Mouse (Mus musculus) forebrain, embryonic 12.5 days (tissue): ENCODE measurements around the gene Kcne1. TPM values are rescaled to one million over a fixed set of nuclear protein-coding genes. Genes with fewer than 3 reads are reported as not detected.

Experiments
- ATAC-seq: fragments of 200-750 bp; cut with Nextera tagmentation; 2 replicates; pipeline ENCODE4 v1.8.0; 2017; ENCODE audit warnings: moderate TSS enrichment; ENCODE audit not compliant: low FRiP score
- H3K27ac ChIP-seq: fragments of 300-500 bp; sonication (generic); 2 replicates; pipeline ENCODE4 v1.5.1; 2016; ENCODE audit warnings: mild to moderate bottlenecking
- H3K27me3 ChIP-seq: fragments of 300-500 bp; sonication (generic); 2 replicates; pipeline ENCODE4 v1.6.1; 2016; ENCODE audit warnings: mild to moderate bottlenecking
- H3K36me3 ChIP-seq: fragments of 300-500 bp; sonication (generic); replicated peaks from 2 replicates; pipeline ENCODE4 v1.6.1; 2016; ENCODE audit warnings: mild to moderate bottlenecking
- H3K4me1 ChIP-seq: fragments of 300-500 bp; sonication (generic); 2 replicates; pipeline ENCODE4 v1.6.1; 2016
- H3K4me2 ChIP-seq: fragments of 300-500 bp; sonication (generic); 2 replicates; pipeline ENCODE4 v1.6.1; 2016; ENCODE audit warnings: mild to moderate bottlenecking, moderate library complexity
- H3K4me3 ChIP-seq: fragments of 300-500 bp; sonication (generic); replicated peaks from 2 replicates; pipeline ENCODE4 v1.5.1; 2016; ENCODE audit warnings: mild to moderate bottlenecking
- H3K9ac ChIP-seq: fragments of 300-500 bp; sonication (generic); 2 replicates; pipeline ENCODE4 v1.6.1; 2016; ENCODE audit warnings: mild to moderate bottlenecking
- H3K9me3 ChIP-seq: fragments of 300-500 bp; sonication (generic); 2 replicates; pipeline ENCODE4 v1.6.1; 2016
- WGBS: fragments of 180-500 bp; shearing (Covaris S2); methylation state at CpG from one replicate; pipeline ENCODE4 v1.1.7; 2016; 5-methylcytosine and 5-hydroxymethylcytosine counted together
- polyA plus RNA-seq: library from polyadenylated mRNA; unstranded; fragments of >200 nt; fragmentation: Nextera tagmentation; extraction: Ambion mirVana; gene quantifications from 2 replicates; pipeline ENCODE4 v1.2.1, GENCODE M21; 2016

The Kcne1 gene
- 0.26 TPM in 1 of 2 replicates, not detected in the other for polyA plus RNA-seq

DNA sequence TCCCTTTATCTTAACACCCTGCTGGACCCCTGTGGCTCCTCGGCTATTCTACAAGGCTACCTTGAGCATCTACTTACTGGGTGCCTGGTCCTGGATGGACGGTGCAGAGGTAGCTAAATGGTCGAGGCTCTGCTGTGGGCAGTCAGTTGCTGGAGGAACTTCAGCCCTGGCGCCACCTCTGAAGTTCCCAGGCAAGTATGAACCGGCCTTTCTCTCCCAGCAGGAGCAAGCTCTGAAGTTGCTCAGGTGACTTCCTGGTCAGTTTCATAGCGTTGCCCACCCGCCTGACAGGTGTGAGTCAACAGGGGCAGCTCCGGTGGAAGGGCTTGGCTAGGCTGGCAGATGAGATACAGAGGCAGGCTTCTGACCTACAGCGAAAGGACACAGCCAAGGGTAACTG lies at the start of gene Kcne1:
Gene Kcne1 (minus strand): TSS at position 240 of the 400 bp plus-strand sequence.
- Histone ChIP-seq H3K4me2 (no peak within 1 kb of the TSS), H3K9ac (no peak within 1 kb of the TSS), H3K9me3 (no peaks in the 10 kb centered on the region), H3K27ac (no peak within 1 kb of the TSS), H3K36me3 (no peaks in the 10 kb centered on the region), H3K4me3 (no peak within 1 kb of the TSS), H3K4me1 (peaks cover 12% of the 10 kb centered on the region), H3K27me3 (peaks cover 15% of the 10 kb centered on the region; the same call in 1 of the 2 replicates)
- 63% methylated on average over 9 of the region's 9 CpGs for WGBS
- no peak for ATAC-seq

DNA sequence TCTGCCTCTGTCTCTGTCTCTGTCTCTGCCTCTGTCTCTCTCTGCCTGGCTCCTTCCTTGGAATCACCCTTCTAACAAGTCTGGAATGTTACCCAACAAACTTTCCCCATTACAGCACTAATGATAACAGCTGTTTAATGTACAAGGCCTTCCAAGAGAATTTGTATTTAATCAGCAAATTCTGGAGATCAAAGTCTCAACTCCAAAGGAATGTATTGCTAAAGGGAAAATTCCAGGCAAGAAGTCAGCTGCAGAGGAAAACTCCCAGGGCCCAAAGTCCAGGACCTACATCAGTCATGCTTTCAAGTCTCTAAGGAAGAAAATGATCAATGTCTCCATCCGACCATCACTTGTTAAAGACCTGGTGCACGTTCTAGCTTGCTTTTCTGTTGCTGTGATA lies 48.6 kb upstream of the Kcne1 start:
- Histone ChIP-seq H3K4me3 (no peak overlapping the region), H3K4me2 (no peak overlapping the region), H3K4me1 (peaks cover 19% of the 10 kb centered on the region), H3K9ac (no peak overlapping the region), H3K27me3 (no peaks in the 10 kb centered on the region), H3K27ac (no peak overlapping the region), H3K36me3 (no peaks in the 10 kb centered on the region), H3K9me3 (no peaks in the 10 kb centered on the region)
- 90% methylated on average over 2 of the region's 2 CpGs for WGBS
- no peak for ATAC-seq

GRCm38 (mm10) chr16:92404141-92404540 lies 44.9 kb upstream of the Kcne1 start:
- Histone ChIP-seq H3K27ac (no peak overlapping the region), H3K4me1 (peaks cover 36% of the 10 kb centered on the region), H3K4me2 (no peak overlapping the region), H3K27me3 (0 out of 2 replicates have a peak, but pooled peaks cover 12% of the 10 kb centered on the region), H3K9ac (no peak overlapping the region), H3K9me3 (no peaks in the 10 kb centered on the region), H3K36me3 (no peaks in the 10 kb centered on the region), H3K4me3 (no peak overlapping the region)
- ATAC-seq, result no peak
- 97% methylated on average over 2 of the region's 2 CpGs for WGBS

- Histone ChIP-seq H3K4me1 (peaks cover 46% of the 10 kb centered on the region), H3K27me3 (peaks cover 19% of the 10 kb centered on the region; the same call in 1 of the 2 replicates), H3K4me3 (no peak overlapping the region), H3K36me3 (no peaks in the 10 kb centered on the region), H3K4me2 (no peak overlapping the region), H3K9ac (no peak overlapping the region), H3K9me3 (no peaks in the 10 kb centered on the region), H3K27ac (no peak overlapping the region)
- 88% methylated on average over 10 of the region's 10 CpGs for WGBS
- no peak for ATAC-seq
These were observed 43.8 kb upstream of the Kcne1 start for GRCm38 (mm10) chr16:92403069-92403468.

GRCm38 (mm10) chr16:92402216-92402615 lies 42.9 kb upstream of the Kcne1 start:
- H3K4me3 ChIP-seq, result no peak overlapping the region
- peaks cover 50% of the 10 kb centered on the region for H3K4me1 ChIP-seq
- peaks cover 21% of the 10 kb centered on the region; the same call in 1 of the 2 replicates for H3K27me3 ChIP-seq
- no peaks in the 10 kb centered on the region for H3K36me3 ChIP-seq
- no peak overlapping the region for H3K27ac ChIP-seq
- H3K9me3 ChIP-seq, result no peaks in the 10 kb centered on the region
- WGBS, result 44% methylated on average over 8 of the region's 8 CpGs
- ATAC-seq, result no peak
- H3K9ac ChIP-seq, result no peak overlapping the region
- H3K4me2 ChIP-seq, result no peak overlapping the region

DNA sequence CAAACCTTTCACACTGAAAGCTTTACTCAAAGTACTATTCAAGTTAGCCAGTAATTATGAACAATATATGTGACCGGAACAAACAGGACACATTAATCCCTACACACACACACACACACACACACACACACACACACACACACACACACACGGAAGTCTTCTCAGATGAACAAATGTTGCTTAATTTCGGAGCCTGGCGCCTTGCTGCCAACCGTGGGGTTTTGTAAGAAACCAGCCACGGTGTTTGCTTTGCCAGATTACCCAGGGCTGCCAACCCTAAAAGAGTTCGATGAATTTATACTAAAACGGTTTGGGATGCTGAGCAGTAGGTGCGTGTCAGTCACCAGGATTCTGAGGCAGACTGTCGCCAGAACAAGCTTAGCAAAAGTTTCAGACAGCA lies 41.9 kb upstream of the Kcne1 start:
- no peak overlapping the region for H3K27ac ChIP-seq
- no peak overlapping the region for H3K4me2 ChIP-seq
- no peak overlapping the region for H3K4me3 ChIP-seq
- peaks cover 50% of the 10 kb centered on the region for H3K4me1 ChIP-seq
- no peaks in the 10 kb centered on the region for H3K9me3 ChIP-seq
- no peak for ATAC-seq
- peaks cover 21% of the 10 kb centered on the region; the same call in 1 of the 2 replicates for H3K27me3 ChIP-seq
- WGBS, result 45% methylated on average over 10 of the region's 10 CpGs
- H3K36me3 ChIP-seq, result peaks cover 6% of the 10 kb centered on the region
- H3K9ac ChIP-seq, result no peak overlapping the region

GRCm38 (mm10) chr16:92399490-92400458 lies 40.5 kb upstream of the Kcne1 start:
- no peaks in the 10 kb centered on the region for H3K9me3 ChIP-seq
- peak overlapping the region; percentile 56 for H3K9ac ChIP-seq
- H3K36me3 ChIP-seq, result peaks cover 20% of the 10 kb centered on the region
- peaks cover 50% of the 10 kb centered on the region for H3K4me1 ChIP-seq
- H3K4me3 ChIP-seq, result peak overlapping the region; percentile 37
- WGBS, result under 1% methylated on average over 37 of the region's 37 CpGs
- peak overlapping the region; percentile 76 for H3K4me2 ChIP-seq
- H3K27me3 ChIP-seq, result peaks cover 21% of the 10 kb centered on the region; the same call in 1 of the 2 replicates
- peak overlapping the region; percentile 75 for H3K27ac ChIP-seq
- ATAC-seq, result peak; percentile 90

GRCm38 (mm10) chr16:92398574-92399118 lies 39.4 kb upstream of the Kcne1 start:
- ATAC-seq, result no peak
- Histone ChIP-seq H3K36me3 (peaks cover 21% of the 10 kb centered on the region), H3K9ac (no peak overlapping the region), H3K27ac (no peak overlapping the region), H3K9me3 (no peaks in the 10 kb centered on the region), H3K4me1 (peaks cover 50% of the 10 kb centered on the region), H3K4me3 (no peak overlapping the region), H3K27me3 (peaks cover 21% of the 10 kb centered on the region; the same call in 1 of the 2 replicates), H3K4me2 (peak overlapping the region; percentile 76)
- 51% methylated on average over 6 of the region's 6 CpGs for WGBS

DNA sequence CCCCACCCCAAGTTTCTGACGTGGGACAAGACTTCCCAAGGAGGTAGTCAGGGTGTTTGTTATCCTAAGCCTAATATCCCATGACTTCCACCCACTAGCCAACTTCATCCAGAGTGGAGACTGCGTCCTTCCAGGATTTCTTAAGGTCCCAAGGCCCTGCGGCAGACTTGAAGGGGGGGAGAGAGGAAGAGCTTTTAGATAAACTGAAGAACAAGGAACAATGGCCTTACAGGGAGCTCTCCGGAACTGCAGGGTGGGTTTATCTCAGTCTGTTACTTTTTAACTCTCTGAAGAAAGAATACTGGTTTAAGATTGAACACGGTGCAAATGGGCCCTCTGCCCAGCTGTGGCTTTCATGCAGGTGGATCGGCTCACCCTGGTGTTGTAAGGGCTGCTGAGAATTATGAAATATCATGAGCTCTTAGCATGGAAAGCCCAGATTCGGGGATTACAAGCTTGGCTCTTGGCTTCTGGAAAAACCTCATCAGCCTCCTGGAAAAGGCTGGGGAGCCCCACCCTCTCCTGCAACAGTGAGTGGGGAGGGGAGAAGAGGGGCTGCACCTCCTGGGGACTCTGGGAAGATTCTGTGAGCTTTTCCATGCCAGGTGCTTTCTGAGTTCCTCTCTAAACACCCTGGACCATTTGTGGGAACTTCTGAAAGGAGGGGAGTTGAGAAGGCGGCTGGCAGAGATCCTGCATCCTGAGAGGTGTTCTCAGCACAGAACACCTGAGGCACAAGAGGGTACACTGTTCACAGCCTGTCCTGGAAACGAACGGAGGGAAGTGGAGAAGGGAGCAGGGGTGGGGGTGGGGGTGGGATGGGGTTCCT lies 38.7 kb upstream of the Kcne1 start:
- H3K9ac ChIP-seq, result no peak overlapping the region
- H3K9me3 ChIP-seq, result no peaks in the 10 kb centered on the region
- no peak overlapping the region for H3K4me2 ChIP-seq
- H3K27ac ChIP-seq, result no peak overlapping the region
- peaks cover 21% of the 10 kb centered on the region; the same call in 1 of the 2 replicates for H3K27me3 ChIP-seq
- peaks cover 50% of the 10 kb centered on the region for H3K4me1 ChIP-seq
- H3K36me3 ChIP-seq, result peaks cover 28% of the 10 kb centered on the region
- 55% methylated on average over 10 of the region's 10 CpGs for WGBS
- no peak for ATAC-seq
- no peak overlapping the region for H3K4me3 ChIP-seq

DNA sequence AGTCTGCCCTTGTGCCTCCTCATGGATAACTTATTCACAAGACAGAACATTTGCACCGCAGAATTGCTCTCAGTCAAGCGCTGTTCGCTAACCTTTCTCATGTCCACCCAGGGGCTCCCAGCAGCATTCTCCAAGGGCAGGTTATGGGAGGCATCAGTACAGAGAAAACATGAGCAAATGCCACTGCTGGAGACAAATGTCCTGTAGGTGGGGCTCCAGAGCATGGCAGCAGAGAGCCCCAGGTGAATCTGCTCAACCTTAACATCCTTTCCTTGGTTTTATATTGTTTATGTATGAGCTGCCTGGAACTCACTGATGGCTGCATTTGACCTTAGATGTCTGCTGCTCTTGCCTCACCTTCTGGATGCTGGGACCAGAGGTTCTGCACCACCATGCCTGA lies 34.5 kb upstream of the Kcne1 start:
- H3K27ac ChIP-seq, result no peak overlapping the region
- peaks cover 14% of the 10 kb centered on the region for H3K4me1 ChIP-seq
- no peak overlapping the region for H3K9ac ChIP-seq
- H3K4me2 ChIP-seq, result no peak overlapping the region
- H3K27me3 ChIP-seq, result peaks cover 8% of the 10 kb centered on the region; the same call in 1 of the 2 replicates
- WGBS, result 97% methylated on average over 3 of the region's 3 CpGs
- no peaks in the 10 kb centered on the region for H3K9me3 ChIP-seq
- no peak overlapping the region for H3K4me3 ChIP-seq
- H3K36me3 ChIP-seq, result peaks cover 35% of the 10 kb centered on the region
- no peak for ATAC-seq

DNA sequence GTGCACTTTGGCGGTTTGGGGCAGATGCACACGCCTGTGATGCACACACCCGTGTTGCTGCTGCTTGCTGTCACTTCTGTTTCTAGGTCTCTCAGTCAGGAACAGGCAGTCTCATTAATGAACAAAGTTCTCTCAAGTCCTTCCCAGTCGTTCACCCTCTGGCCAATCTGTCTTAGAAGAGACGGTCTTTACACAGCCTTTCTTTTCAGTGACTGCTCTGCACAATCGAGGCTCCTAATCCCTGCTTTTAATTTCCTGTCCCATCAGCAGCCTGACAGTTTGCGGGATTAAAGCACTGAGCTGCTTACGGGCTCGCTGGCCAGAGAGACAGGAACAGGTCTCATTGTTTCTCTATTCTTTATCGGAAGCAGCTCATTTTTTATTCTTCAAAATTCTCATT lies 28.4 kb upstream of the Kcne1 start:
- 18% methylated on average over 10 of the region's 10 CpGs for WGBS
- H3K4me3 ChIP-seq, result no peak overlapping the region
- H3K36me3 ChIP-seq, result peaks cover 5% of the 10 kb centered on the region
- H3K27me3 ChIP-seq, result no peaks in the 10 kb centered on the region; the same call in 1 of the 2 replicates
- H3K27ac ChIP-seq, result no peak overlapping the region
- H3K9me3 ChIP-seq, result no peaks in the 10 kb centered on the region
- no peak overlapping the region for H3K4me2 ChIP-seq
- ATAC-seq, result no peak
- no peak overlapping the region for H3K9ac ChIP-seq
- H3K4me1 ChIP-seq, result peaks cover 7% of the 10 kb centered on the region

- Histone ChIP-seq H3K4me3 (no peak overlapping the region), H3K9me3 (no peaks in the 10 kb centered on the region), H3K36me3 (no peaks in the 10 kb centered on the region), H3K27ac (no peak overlapping the region), H3K9ac (no peak overlapping the region), H3K4me1 (peaks cover 12% of the 10 kb centered on the region), H3K4me2 (no peak overlapping the region), H3K27me3 (no peaks in the 10 kb centered on the region; the same call in 1 of the 2 replicates)
- 7% methylated on average over 2 of the region's 2 CpGs for WGBS
- no peak for ATAC-seq
These were observed 25.8 kb upstream of the Kcne1 start for GRCm38 (mm10) chr16:92385062-92385461.
